Mouse (Mus musculus): Measurements from ENCODE around the gene B3gnt7.
"Not testable (repeated sequence)": the region's sequence is repeated elsewhere in the genome, so short reads cannot be mapped to it uniquely, and the experiment has no call there.

The B3gnt7 gene

DNA sequence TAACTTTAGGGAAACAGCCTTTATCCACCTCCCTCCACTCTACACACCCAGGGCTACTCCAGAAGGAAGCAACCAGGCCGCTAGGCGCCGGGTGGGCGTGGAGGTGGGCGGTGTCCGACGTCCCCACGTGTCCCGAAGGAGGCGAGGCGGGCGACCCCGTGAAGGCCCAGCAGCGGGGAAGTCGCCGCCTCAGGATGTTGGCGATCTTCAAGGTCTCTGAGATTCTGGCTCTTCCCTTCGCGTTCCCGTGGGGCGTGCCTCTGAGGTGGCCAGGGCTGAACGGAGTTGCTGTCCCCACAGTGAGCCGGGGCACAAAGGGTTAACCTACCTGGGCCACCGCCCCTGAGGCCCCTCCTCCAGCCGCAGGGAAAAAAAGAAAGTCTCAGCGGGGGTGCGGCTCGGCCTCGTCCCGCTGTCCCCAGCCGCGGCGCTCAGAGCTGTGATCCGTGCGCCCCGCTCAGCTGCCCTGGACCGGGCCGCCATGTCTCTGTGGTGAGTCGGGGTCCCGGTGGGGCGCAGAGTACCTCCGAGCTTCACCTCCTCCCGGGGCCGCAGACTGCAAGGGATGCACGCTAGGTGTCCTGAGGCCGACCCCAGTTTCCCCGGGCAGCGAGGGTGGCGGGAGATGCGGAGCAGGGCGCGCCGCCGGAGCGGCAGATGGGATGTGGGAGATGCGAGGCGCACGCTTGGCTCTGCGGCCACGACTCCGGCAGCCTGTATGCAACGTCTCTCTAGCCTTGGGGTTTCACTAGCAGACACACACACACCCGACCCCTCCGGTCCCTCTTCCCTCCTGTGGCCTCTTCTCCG, 636 bp downstream of the B3gnt7 start:
- peak; percentile 10 for DNase-seq

DNA sequence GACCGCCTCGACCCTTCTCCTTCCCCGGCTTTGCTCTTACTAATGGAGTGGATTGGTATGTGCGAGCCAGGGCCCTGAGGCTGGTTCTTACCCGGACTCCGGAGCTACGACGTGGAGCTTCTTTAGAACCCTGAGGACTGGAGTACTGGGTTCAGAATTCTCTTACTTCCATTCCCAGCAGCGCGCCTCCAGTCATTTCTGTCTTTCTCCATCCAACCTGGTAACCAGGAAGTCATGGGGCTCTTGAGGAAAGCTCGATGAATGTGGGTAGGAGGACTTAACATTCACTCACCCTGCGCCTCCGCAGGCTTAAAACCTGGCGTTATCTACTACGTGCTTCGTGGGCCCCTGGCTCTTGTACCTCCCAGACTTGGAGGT, 1.2 kb downstream of the B3gnt7 start:
- DNase-seq, result no peak

DNA sequence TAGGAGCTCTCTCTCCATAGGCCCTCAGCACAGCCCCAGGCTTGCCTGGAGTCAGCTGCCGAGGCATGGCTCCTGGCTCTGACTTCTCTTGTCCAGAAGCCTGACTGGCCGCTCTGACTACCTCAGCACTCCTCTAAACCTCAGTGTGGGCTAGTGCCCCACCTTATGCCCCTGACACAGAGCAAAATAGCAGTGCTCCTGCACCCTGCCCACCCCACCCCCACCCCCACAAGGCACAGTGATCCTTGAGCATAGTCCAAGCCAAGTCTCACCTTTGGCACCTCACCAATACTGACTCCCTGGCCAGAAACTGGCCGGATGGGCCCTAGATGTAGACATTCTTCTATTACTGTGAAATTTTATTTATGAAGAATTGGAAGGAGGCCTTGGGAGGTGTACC, 4.1 kb downstream of the B3gnt7 start:
- no peak for DNase-seq

DNA sequence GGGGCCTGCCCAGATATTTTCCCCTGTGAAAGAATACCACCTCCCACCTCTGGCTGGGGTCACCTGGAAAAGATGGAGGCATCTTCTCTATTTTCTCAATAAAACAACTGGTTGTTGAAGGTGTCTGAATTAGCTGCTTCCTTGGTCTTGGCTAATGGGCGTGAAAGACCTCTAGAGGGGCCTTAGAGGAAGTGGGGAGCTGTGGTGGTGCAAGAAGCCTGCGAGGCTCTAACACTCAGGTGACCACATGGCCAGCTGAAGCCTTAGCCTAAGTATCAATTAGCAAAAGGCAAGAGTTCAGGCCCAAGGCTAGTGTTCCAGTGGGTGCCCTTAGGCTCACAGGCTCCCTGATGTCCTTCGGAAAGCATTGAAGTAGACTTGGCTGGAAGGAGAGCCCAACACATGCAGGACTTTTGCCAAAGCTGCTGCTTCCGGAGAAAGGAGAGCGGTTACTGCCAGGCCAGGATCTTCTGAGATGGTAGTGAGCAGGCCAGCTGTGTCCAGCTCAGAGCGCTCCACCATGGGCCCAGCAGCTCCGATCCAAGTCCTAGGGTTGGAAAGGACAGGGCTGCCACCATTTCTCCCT, 4.6 kb downstream of the B3gnt7 start:
- no peak for DNase-seq

DNA sequence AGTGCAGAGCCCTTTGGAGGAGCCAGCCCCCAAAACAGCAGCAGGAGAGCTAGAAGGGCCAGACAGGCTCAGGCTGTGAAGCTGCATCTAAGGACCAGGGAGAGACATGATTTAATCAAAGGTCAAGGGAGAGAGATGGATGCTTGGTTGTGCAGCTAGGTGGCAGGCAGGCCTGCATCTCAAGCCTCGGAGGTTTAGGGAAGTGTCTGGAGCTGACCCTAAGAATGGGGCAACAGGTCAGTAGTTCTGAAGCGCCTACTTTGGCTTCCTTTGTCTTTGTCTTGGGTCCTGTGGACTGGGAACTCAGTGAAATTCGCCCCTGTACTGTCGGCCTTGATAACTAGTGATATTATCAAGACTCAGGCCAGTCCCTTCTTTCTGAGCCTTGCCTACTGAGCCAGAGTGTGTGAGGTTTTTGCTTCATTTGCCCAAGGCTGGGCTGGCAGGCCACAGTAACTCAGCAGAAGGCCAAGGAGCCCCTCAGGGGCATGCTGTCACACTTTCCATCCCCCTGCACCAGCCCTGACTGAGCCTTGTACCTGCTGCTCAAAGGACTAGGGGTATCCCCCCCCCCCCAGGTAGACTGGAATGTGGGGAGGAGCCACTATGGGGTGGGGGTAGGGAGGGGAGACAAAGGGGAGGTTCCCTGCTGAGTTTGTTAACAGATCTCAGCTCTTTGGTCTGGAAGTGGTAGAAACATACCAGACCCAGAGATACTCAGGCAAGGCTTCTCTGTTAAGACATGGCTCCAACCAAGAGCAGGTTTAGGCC, 5.4 kb downstream of the B3gnt7 start:
- no peak for DNase-seq

DNA sequence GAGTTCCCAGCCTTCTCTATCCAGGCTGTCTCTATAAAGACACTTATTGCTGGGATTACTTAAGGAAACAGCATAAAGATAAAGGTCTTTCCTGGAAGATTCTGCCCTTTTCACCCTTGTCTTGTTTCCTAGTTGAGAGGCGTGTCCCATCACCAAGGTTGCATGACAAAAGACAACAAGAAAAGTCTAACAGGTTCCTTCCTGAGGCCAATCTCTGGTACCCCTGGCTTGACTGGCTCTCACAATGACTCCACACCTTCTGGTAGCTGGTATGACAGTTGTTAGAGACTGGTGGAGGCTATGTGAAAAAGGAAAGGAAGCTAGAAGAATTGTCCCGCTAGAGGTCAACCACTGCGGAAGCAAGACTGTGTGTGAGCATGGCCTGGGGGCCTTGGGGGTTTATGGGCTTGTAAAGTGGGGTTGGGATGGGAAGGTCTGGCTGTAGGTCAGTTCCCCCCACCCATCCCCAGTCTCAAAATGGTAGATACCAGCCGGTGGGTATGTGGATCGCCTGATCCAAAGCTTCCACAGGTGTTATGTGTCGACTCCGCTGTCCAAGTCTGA, 6.7 kb downstream of the B3gnt7 start:
- no peak for DNase-seq

DNA sequence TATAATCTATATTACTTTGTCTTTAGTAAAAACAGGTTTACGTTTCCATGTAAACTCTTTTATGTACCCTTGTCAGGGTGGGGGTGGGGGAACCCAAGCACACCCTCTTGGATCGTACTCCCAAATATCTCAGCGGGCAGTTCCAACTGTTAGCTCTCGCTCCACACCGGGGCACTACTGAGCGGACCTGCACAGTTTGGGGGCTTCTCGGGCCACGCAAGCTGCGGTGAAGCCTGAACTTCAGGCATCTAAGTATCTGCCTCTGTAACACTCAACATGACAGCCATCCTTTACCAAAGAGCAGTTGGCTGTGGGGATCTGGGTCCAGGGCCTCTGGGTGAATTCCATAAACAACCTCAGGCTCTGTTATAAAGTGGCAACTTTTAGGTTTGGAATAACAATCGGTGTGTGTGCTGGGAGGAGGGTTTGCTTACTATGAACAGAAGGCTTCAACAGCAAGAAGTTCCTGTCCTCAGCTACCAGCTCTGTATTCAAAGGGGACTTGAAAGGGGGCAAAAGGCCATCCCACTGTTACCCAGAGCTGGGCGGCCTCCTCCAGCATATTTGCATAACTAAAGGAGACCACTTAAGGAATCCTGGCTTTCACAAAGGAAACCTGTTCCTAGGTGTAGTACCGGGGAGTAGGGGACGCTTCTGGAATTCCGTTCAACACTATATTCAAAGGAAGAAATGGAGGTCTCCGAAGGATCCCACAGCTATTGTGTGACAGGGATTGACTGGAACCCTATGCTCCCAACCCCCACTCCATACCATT, 8.1 kb downstream of the B3gnt7 start:
- no peak for DNase-seq

DNA sequence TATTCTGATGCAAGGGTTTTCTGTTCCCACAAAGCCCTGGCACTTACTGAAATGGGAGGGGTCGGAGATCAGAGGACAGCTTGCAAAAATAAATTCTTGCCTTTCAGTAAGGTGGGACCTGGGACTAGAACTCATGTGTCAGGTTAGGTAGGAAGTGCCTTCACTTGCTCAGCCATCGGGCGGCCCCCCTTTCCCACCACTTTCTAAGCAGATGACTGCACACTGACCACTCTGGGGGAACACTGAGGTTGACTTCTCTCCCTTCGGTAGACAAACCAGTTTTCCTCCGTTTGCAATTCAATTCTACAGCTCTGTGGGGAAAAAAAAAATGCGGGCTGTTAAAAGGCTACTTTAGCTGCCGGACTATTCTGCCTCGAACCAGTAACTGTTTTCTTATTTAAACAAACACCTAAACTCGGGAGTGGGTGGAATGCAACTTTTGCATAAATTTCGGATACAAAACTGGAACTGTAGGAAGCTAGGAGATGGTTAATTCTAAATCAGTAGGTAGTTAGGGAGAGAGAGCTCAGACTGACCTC, 8.9 kb downstream of the B3gnt7 start:
- DNase-seq, result no peak

DNA sequence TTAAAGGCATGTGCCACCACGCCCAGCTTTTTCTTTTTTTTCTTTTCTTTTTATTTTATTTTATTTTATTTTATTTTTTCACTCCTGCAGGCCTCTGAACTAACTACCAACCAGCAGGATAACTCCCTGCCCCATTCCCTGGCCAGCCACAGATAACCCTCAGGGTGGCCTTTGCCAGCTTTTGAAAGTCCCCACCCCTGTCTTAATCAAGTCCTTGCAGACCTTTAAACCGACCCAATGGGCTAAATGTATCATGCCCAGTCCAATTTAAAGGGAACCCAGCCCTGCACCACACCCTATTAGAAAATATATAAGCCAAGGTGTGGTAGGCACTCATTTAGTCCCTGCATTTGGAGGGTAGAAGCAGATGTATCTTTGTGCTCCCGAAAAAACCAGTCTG, 9.6 kb downstream of the B3gnt7 start:
- no peak for DNase-seq

DNA sequence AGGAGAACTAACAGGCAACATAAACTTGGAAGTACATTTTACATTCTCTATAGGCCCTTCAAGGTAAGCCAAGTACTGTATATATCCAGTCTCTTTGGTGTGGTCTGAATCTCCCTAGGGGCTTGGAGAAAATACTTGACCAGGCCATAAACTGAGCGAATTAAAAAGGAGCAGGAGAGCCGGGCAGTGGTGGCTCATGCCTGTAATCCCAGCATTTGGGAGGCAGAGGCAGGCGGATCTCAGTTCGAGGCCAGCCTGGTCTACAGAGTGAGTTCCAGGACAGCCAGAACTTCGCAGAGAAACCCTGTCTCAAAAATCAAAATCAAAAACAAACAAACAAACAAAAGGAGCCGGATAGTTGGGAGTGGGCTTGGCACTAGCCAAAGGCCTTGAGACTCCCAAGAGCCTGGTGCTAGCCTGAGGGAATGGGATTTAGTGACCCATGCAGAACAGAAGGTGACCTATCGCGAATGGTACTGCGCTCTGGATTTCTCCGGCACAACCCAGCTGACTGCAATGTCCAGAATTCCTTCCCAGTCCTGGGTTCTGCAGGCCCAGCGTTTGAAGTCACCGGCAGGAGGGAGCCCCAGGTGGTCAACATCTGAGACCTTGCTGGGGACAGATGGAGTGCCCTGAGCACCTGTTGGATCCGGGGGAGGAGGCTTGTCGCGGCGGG, 10.6 kb downstream of the B3gnt7 start:
- DNase-seq, result no peak

DNA sequence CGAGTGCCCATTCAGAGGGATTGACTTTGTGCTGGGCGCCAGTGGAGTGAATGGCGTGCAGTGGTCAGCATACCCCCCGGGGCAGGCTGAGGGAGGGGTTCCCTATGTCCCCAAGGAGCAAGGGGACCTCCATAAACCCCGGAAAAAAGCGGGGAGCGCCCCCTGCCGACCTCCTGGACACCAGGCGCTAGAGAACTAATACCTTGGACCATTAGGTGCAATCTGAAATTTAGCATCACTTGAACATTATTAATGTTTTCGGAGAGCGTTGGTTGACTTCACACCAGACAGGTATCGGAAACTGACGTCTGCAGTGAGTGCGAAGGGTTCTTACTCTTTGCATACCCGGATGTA, 11.1 kb downstream of the B3gnt7 start:
- DNase-seq, result no peak

DNA sequence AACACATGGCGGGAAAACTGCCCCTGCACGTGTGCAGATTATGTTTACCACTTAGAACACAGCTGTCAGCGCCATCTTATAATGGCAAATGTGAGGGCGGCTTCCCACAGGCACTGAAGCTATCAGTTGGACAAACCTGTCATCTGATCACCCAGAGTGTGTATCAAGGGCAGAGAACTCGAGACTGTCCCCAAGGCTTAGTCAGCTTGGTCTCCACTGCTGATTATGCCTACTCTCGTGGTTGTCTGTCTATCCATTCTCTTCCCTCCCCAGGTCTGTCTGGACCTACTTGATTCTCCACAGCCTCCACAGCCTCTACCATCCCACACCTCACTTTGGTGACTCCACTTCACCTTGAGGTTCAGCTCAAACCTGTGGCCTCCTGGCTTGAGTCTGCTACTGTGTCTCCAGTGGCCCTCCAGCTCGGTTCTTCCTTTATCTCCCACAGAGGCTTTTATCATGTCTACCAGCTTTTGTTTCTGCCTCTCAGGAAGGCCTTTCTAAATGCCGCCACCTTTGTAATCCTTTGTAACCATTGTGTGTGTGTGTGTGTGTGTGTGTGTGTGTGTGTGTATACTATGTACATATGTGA, 18.3 kb downstream of the B3gnt7 start:
- DNase-seq, result no peak

DNA sequence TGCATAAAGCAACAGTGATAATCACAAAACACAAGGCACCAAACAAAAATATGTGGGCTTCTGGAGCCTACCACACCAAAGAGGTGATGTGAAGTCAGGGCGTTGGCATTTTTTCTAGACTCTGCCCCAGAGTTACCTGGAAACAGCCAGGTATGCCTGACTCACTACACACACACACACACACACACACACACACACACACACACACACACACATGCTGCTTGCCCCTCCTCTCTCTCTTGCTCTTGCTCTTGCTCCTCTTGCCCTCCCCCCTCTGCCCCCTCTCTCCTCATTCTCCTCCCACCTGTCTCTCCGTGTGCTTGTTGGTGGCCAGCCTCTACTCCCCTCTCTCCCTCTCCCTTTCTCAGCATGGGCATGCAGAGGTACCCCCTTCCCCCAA, 33.7 kb downstream of the B3gnt7 start:
- no peak for DNase-seq

DNA sequence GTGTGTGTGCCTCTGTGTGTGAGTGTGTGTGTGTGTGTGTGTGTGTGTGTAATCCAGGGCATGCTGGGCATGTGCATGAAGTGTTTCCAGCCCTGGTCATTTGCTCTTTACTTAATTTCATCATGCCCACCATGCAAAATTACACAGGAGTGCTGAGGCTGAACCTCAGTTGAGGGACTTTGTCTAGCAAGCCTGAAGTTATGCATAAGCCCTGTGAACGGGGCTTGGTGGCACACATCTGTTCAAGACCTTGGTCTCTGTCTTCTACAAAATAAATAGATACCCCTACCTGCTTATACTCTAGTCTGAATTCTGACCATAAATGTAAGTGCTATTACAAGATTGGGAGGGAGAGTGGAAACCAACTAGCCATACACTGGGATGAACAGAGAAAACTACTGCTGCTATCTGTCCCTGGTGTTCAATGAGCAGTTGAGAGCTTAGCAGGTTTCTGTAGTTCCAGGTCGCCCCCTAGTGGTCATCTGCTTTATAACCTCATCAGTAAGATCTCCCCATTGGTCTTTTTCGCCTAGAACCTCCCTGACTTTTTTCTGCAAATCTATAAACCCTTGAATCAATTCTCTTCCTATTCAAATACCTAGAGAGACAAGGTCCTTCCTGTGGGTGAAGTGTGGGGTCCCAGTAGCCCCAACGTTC, 36.7 kb downstream of the B3gnt7 start:
- DNase-seq, result peak; percentile 81

DNA sequence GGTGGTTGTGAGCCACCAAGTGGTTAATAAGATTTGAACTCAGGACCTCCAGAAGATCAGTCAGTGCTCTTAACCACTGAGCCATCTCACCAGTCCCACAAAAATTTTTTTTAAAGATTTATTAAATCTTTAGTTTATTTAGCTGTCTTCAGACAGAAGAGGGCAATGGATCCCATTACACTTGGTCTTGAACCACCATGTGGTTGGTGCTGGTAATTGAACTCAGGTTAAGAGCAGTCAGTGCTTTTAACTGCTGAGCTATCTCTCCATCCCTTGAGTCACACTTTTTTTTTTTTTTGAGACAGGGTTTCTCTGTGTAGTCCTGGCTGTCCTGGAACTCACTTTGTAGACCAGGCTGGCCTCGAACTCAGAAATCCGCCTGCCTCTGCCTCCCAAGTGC, 38.5 kb downstream of the B3gnt7 start:
- not testable (repeated sequence) for DNase-seq

DNA sequence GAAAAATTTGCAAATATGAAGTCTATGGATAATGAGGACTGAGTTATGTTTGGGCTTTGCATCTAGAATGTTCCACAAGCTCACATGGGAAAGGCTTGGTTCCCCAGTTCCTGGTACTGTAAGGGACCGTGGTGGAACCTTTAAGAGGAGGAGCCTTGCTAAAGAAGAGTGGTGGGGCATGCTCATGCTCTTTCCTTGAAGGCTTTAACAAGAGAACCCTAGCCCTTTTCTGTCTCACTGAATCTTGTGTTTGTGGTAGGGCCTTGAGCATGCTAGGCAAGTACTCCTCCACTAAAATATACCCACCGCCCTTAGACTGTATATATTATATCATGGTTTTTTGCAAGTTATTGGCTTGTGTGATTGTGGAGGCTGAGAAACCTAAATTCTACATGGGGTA, 39.7 kb downstream of the B3gnt7 start:
- no peak for DNase-seq

DNA sequence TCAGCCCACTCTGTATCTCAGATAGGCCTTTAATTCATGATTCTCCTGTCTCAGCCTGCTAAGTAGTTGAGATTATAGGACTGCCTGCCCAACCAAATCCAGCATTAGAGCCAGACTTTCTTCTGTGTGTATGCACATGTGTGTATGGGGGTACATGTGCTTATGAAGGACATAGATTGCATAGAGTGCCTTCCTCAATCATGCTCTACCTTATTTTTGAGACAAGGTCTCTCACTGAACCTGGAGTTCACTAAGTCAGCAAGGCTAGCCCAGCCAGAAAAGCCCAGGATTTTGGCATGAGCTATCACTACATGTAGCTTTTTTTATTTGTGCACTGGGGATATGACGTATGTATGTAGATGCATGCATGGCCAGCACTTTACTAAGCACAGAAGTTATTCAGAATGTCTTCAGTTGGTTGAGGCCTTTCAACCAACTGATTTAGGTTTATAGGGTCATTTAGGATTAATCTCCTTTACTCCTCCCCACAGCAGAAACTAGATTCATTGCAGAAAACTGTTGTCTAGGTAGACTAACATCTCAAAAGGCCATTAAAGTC, 40.5 kb downstream of the B3gnt7 start:
- no peak for DNase-seq

DNA sequence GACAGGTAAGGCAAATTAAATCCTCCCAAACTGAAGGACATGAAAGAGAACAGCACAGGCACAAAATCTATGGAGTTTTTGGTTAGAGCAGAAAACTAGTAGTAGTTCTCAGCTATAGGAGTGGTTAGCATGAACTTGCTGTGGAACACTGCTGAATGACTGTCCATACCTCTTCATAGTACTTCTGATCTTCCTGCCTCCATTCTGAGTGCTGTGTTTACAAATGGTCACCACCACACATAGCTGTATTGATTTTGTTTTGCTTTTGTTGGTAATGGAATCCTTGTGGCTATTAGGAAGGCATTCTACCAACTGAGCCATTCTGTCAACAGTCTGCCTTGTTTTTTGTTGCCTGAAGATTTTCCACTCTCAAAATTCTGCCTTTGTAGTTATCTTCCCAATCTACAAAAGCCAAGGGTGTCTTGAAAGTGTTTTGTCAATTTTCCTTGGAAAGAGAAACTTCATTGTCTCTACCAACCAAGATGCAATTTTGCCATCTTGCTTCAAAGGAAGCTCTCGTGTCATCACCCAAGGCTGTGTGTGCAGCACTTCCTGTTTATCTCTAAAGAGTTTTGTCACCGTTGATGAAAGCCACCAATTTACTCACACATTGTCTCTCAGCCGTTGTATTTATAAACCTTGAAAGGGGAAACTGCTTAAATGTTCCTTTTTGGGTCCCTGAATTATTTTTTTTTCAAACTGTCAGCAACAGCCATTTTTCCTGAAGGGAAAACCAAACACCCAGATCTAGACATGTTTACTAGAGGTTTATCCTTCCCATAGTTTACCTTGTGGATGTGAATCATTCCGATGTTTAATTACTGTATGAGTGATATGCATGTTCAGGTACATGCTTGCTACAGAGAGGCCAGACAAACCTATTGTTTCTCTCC, 41.6 kb downstream of the B3gnt7 start:
- no peak for DNase-seq

DNA sequence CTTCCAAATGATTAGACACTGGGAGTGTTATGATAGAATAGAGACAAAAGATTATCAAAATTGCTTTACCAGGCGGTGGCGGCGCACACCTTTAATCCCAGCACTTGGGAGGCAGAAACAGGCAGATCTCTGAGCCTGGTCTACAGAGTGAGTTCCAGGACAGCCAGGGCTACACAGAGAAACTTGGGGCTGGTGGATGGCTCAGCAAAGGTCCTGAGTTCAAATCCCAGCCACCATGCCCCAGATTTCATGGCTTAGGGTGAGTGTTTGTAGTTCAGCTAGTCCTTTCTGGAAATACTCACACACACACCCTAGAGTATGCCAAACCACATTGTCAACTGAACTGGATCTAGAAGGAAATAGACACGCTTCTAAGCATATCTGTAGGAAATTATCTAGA, 42.4 kb downstream of the B3gnt7 start:
- no peak for DNase-seq

DNA sequence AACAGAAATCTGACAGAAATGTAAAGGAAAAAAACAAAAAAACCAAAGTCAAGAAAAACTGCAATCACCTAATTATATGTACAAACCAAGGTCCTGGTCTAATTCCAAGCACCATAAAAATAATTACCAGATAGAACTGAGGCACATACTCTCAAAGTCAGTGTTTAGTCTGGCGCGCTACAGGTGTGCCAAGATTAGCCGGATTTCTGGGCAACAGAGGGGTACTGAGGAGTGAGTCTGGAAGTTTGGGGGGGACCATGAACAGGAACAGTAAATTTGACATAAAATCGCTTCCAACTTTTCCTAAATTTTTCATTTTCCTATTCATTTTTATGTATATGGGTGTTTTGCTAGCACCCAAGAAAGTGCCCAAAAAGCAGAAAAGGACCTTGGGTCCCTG, 43.3 kb downstream of the B3gnt7 start:
- no peak for DNase-seq
